Mouse (Mus musculus) gastrocnemius, postnatal 25 days (tissue): ENCODE measurements around the gene Mptx2. TPM values are rescaled to one million over a fixed set of nuclear protein-coding genes. Genes with fewer than 3 reads are reported as not detected.
"Not testable (repeated sequence)": the region's sequence is repeated elsewhere in the genome, so short reads cannot be mapped to it uniquely, and the experiment has no call there.

Experiments
- DNase-seq: peaks from one replicate; pipeline ENCODE4 v3.0.0; 2022
- long read RNA-seq, 2 experiments: library from polyadenylated mRNA; stranded (forward); transcript quantifications; one replicate each; pipeline ENCODE4 v2.0.0; 2021
- total RNA-seq, 2 experiments: library from RNA; stranded (reverse); gene quantifications; 1 replicate in 1 of 2; 2 replicates in 1 of 2; pipeline ENCODE4 v1.2.3; 2021

The Mptx2 gene
- not detected for total RNA-seq
- long read RNA-seq, experiment 1 = 0 reads
- long read RNA-seq, experiment 2 = 0 reads

DNA sequence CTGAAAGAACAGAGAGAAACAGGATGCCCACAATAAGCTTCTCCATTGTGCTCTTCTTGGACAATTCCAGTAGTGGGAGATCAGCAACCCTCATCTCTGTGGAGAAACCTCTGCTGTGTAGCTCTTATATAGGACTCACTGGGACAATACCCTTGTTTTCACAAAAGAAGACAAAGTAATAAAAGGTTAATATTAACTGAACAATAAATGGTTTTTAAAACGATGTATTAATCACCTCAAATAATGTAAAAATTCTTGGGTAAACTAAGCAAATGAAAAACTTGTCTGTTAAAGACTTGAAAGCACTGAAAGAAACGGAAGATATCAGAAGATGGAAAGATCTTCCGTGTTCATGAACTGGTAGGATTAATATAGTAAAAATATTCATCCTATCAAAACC, at the start of gene Mptx2:
TSS of gene Mptx2 (minus strand) at position 101 of the 400 bp plus-strand sequence.
- no peak for DNase-seq

DNA sequence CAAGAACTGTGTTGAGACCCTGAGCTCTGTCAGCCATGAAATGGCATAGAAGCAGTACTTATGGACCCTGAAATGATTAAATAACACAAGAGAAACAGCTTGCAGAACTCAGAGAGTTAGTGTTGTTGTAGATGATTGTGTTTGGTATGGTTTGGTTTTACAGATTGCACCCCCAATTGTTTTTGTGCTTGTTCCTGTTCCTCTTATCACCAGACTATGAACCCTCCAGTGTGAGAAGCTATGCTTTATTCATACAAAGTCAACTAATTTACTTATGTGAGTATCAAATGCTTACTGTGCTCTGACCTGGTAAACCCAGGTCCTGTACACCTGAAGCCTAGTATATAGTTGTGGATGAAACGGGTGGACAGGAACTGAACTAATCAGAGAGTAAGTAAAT, 49.0 kb upstream of the Mptx2 start:
- no peak for DNase-seq

DNA sequence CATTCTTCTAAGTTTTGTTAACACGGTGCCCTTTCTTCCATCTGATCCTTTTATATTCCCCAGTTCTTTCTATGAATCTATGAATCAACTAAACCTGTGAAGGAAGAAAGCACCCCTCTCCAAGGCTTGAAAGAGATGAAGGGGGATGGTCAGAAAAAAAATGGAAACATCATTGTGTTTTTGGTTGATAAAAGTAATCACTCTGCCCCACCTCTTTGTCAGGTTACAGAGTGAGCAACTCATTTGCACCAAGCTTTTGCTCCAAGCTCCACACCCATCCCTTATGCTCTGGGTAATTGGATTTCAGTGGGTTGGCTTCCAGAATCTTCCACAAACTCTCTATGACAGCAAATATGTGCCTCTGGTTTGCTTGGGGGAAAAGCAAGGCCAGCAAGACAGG, 47.8 kb upstream of the Mptx2 start:
- no peak for DNase-seq

DNA sequence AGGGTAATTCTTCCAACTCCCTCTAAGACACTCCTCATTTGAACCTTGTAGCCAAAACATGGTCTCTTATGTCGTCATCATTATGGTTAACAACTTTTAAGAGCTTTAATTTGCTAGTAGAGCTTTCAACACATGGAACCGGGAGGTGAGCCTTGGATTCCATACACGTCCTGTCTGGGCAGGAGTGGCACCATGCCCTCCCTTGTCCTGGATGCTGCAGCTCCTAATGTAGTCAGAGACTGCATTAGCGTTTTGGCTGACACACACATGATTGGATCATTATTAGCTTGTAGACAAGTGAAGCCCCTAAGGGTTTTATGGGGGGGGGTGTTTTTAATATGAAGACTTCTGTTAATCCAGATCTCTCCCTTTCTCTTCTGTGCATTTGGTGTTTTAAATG, 47.4 kb upstream of the Mptx2 start:
- DNase-seq = no peak

DNA sequence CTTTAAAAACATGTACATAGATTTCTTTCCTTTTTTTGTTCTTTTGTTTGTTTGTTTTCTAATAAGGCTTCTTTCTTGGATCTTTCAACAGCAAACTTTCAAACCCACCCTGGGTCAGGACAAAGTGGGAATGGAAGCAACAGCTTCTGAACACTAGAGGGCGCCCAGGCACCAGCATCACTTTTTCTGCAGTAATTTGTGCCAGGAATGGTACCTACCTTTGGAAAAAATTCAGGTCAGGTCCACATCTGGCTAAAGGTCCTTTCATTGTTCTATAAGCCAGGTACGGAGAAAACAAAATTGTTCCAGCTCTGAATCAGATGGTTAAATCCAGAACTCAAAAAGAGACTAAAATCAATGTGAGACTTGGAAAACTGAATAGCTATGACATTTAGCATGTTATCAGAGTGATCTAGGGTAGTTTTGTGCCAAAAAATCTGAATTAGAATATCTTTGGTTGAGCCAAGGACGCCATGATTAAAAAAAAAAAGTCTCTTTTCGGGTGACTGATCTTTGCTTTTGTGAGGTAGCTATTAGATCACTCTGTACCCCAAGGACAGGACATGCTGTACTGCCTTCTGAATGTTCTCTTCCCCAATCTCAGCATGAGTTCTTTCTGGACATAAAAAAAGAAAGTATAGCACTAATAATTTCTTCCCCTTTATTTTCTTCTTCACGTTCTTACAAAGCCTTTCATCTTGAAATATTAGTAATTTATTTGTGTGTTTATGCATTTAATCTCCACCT, 46.4 kb upstream of the Mptx2 start:
- DNase-seq = no peak

DNA sequence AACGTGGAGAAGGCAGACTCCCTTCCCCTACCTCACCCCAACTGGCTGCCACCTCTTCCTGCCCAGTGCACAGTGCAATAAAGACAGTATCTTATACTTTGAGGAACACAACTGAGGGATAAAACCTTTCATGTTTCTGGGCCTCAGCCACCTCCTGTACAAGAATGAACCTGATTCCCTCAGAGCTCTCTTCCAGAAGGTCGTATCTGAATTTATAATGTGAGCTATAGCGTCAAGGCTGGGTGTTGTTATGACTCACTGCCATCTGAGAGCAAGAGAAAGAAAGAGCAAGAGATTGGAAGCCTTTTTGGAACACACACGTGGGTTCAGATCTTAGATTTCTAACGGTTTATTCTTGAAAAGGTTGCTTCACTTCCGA, 44.7 kb upstream of the Mptx2 start:
- DNase-seq = no peak

DNA sequence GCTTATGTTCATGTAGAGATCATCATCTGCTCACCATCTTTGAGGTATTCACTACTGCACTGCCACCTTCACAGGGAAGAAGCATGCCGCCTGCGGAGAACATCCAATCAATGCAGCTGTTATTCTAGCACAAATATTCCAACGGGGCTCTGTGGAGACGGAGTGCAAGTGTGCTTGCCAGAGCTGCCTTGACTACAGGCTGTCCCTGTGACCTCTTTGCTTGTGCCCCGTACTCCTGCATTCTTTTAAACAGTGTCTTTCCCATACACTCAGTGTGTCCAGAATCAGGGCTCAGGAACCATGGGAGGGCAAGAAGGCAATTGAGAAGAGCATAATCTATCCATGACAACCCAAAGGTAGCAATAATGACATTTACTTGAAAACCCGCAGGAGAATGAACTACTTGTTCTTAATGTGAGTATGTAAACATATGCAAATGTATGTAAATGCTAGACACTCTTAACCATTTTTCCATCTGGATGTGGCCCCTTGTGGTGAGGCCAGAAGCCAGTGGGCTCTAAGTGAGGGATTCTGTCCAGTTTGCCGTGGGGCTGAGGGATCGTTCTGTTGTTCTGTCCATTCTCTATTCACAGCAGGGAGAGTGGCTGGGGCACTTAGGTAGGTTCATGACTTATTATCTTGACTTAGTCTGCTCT, 44.1 kb upstream of the Mptx2 start:
- DNase-seq = no peak

DNA sequence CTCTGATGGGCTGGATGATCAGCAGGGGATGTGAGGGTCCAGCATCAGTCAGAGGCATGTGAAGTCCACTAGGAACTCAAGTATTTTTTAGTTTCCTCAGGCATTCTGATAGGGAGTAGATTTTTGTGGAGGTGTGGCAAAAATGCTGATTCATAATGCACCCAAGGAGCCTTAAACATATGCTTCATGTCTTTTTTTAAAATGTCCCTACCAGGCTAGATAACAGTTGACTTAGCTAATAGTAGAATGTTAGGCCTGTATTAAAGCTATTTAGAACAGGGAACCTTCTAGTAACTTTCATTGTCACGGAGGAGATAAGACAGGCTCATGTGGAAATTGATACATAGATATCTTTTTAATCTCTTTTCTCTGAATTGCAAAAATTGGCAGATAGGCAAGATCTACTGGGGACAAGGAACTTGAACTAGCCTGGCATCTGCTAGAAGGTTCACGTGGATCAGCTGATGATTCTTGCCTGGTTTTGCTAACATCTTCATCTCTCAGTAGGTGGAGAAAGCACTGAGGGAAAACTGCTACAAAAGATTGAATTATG, 40.4 kb upstream of the Mptx2 start:
- no peak for DNase-seq

DNA sequence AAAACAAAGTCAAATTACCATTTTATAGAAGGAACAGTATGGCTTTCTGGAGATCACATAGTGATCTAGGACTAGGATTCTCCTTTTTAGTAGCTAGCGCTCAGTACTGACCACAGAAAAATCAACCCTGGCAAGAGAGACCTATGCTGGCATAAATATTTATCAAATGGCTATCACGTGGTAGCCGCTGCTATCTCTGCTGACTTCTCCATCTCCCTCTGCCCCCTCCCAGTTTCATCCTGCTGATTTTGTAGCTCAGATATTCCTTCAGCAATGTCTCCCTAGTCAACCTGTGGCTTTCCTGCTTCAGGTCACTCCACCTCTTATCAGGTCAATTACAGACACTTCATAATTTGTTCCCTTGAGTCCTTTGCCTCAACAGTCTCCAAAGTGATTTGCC, 38.1 kb upstream of the Mptx2 start:
- DNase-seq = no peak

DNA sequence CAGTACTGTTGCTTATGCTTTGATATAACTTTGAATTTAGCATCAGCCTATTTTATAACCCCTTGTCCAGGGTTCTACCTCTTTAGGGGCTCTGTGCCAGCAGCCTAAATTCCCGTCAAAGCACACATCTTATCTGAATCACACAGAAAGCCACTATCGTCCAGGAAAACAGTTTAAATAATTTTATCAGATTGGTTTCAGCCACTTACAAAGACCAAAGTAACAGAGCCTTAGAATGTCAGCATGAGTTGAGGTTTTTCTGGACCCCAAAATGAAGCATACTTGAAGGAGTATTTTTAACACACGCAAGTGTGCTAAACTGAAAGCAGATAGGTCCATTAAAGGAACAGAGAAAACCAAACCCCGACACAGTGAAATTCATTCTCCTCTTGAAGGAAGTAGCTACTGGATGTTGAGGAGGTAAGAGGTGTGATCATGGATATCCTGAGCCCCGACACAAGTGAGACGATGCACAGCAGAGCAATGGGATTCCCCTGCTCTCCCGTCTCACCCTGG, 36.0 kb upstream of the Mptx2 start:
- not testable (repeated sequence) for DNase-seq

DNA sequence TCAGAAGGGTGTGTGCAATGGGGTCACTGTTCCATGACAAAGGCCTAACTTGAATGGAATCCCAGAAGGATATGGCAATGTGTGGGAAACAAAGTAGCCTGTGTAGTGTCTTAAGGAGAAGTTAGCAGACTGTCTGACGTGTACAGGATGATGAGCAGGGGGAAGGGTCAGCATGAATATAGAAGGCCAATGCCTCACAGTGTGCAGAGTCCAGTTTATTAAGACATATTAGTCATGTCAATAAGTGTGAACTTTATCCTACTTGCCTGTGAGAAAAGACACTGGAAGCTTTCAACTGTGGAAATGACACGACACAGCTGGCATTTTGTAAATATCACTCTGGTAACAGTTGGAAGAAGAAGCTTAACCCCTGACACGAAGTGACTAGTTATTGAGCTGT, 25.2 kb upstream of the Mptx2 start:
- DNase-seq = not testable (repeated sequence)

DNA sequence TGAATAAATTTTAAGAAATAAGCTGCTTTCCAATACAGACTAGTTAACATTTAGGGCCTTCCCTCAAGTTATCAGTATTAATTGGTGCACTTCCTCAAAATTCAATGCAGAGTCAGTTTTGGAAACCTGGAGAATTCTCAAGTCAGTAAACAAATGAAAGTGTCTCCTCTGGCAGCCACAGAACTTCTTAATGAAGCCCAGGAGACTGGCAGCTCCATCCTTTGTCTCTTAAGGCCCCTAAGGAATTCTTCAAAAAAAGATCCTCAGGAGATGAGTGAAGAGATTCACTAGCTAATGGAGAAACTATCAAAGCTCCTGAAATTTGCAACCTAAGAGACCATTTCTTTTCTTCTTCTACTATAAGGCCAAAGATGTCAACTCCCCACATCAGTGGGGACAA, 11.9 kb downstream of the Mptx2 start, which contains the start of gene Olfr418:
TSS of gene Olfr418 (plus strand) at position 301 of the 400 bp plus-strand sequence.
- no peak for DNase-seq

DNA sequence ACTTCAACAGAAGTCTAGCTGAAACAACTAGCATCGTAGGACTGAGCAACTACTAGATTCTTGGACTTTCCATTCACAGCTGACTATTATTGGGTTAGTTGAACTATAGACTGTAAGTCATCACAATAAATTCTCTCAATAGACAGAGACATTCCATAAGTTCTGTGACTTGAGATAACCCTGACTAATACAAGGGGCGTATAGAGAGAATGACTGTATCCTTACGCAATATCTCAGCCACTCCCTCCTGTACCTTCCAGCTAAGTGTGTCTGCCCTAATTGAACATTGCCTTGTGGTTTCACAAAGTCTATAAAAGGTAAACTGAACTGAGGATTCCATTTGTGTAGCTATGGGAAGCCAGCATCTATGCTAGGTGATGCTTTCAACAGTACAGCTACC, 27.7 kb downstream of the Mptx2 start:
- no peak for DNase-seq

DNA sequence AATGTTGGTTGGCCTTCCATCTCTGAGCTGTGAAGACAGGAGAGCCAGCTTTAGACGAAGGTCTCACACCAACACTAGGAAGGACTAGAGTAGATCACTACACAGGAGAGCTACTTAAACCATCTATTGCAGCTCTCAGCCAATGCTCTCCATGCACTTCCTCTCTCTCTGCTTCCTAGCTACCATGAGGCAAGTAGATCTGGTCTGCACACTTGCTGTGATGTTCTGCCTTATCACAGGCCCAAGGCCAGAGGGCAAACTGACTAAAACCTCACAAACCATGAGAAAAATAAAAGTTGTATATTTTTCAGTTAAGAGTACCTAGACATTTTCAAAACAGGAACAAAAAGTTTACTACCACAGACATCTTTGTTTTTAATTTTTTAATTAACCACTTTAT, 40.6 kb downstream of the Mptx2 start:
- not testable (repeated sequence) for DNase-seq

DNA sequence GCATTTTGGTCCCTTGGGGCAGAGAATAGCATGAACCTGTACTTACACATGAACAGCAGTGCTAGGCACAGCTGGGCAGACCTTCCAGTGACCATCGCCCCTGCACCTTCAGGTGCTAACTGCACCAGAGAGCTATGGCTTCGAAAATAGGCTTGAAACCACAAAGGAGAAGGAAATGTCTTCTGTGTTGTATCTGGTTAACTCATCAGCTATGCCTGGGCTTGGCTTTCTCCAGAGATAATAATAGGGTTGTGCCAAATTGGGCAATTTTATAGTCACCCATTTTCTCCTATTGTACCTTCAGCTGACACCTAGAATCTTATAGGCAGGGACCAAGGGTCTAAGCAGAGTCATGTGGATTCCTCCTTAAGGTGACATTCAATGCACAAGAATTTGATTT, 50.5 kb downstream of the Mptx2 start, which contains the start of gene Fcer1a:
TSS of gene Fcer1a (minus strand) at position 134 of the 400 bp plus-strand sequence.
- DNase-seq = no peak

Other genes starting within 250 kb of the Mptx2 start
- gene Olfr1408, start 140.4 kb downstream of the Mptx2 start, total RNA-seq = not detected
- gene Olfr1406, start 87.1 kb downstream of the Mptx2 start, total RNA-seq = not detected
- not detected for gene Olfr218, start 80.0 kb downstream of the Mptx2 start, total RNA-seq
- gene Olfr1404, start 65.4 kb downstream of the Mptx2 start, total RNA-seq = not detected
- not detected for gene Fcer1a, start 50.6 kb downstream of the Mptx2 start, total RNA-seq
- gene Olfr418, start 11.8 kb downstream of the Mptx2 start, total RNA-seq = not detected
- 1 to 10 TPM; 3.4 to 5.2 TPM for gene Ackr1, start 56.0 kb upstream of the Mptx2 start, total RNA-seq
- under 1 TPM; 0.46 to 0.56 TPM for gene Aim2, start 73.1 kb upstream of the Mptx2 start, total RNA-seq
- 10 to 100 TPM in 1 of 2 experiments, 1 to 10 TPM in 1; 9.9 to 11.4 TPM for gene Cadm3, start 89.9 kb upstream of the Mptx2 start, total RNA-seq
- gene Ifi206, start 213.3 kb upstream of the Mptx2 start, total RNA-seq = not detected